Mouse (Mus musculus): ENCODE data around the gene Olfr1000.
"Not testable (repeated sequence)": the region's sequence is repeated elsewhere in the genome, so short reads cannot be mapped to it uniquely, and the experiment has no call there.

The Olfr1000 gene

DNA sequence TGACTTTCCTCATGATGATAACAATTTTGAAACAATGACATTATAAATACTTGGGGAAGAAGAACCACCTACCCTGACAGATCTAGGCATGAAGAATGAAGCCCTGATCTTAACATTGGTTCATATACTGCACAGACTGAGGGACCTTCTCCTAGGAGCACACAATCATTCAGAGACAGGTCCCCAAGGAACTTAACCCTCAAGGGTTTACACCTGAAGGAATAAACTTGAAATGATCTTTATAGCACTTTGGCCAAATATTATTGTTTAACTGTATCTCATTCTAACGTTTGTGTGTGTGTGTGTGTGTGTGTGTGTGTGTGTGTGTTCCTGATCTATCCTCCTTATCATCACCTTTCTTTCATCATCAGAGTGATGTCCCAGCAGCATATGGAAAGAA, at the start of gene Olfr1000:
Gene Olfr1000 (minus strand): TSS at position 101 of the 400 bp plus-strand sequence.
- DNase-seq (ENCODE audit: low spot score), result no peak

DNA sequence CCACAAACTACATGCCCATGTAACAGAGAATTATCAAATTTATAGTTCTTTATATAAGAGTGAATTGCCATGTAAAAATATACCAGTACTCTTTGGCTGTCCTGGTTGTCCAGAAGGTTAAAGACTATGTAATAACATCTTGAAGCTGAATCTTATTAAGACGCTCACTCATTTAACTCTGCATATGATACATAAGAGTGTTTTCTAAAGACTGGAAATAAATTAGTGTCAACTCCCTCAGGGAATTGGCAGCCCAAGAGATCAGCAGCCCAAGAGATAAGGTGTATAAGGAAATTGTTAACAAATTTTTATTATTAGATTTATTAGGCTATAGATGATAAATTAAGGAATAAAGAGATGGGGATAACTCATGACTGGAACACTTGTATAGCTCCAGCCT, 38.9 kb upstream of the Olfr1000 start, which contains the start of gene Olfr1002:
Gene Olfr1002 (minus strand): TSS at position 101 of the 400 bp plus-strand sequence.
- no peak for DNase-seq (ENCODE audit: low spot score)

GRCm38 (mm10) chr2:85588648-85589047, 23.1 kb downstream of the Olfr1000 start, which contains the start of gene Olfr998:
Gene Olfr998 (plus strand): TSS chr2:85588948.
- not testable (repeated sequence) for DNase-seq (ENCODE audit: low spot score)

DNA sequence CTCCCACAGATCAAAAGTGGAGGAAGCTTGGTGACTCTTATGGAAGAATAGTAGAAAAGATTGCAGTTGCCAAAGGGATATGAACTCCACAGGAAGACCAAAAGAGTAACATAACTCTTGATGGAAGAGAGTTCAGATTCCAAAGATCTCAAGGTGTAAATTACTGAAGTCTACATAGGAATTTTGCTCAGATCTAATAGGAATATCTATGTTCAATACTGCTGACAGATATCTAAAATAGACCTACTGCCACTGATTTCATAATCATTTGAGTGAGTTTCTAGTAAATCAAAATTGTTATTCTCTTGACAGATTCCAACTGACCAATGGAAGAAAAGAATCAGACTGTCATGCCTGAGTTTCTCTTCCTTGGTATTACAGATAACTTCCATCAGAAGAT, 32.8 kb downstream of the Olfr1000 start, which contains the start of gene Olfr996:
Gene Olfr996 (plus strand): TSS at position 301 of the 400 bp plus-strand sequence.
- DNase-seq (ENCODE audit: low spot score), result no peak

- DNase-seq (ENCODE audit: low spot score), result no peak
These were observed 50.5 kb downstream of the Olfr1000 start for GRCm38 (mm10) chr2:85561187-85561586.

GRCm38 (mm10) chr2:85560226-85560625, 51.5 kb downstream of the Olfr1000 start:
- DNase-seq (ENCODE audit: low spot score), result no peak

All from ovary, adult 18-20 months (tissue).